Mouse (Mus musculus) frontal cortex, postnatal 36 days (tissue): ENCODE measurements around the gene Hmgcr.
"Not testable (repeated sequence)": the region's sequence is repeated elsewhere in the genome, so short reads cannot be mapped to it uniquely, and the experiment has no call there.

ENCODE experiments used
- DNase-seq, 2 experiments: peaks; one replicate each; pipeline ENCODE4 v3.0.0; 2022; ENCODE audit warnings: low spot score in 2 of 2

Hmgcr gene

DNA sequence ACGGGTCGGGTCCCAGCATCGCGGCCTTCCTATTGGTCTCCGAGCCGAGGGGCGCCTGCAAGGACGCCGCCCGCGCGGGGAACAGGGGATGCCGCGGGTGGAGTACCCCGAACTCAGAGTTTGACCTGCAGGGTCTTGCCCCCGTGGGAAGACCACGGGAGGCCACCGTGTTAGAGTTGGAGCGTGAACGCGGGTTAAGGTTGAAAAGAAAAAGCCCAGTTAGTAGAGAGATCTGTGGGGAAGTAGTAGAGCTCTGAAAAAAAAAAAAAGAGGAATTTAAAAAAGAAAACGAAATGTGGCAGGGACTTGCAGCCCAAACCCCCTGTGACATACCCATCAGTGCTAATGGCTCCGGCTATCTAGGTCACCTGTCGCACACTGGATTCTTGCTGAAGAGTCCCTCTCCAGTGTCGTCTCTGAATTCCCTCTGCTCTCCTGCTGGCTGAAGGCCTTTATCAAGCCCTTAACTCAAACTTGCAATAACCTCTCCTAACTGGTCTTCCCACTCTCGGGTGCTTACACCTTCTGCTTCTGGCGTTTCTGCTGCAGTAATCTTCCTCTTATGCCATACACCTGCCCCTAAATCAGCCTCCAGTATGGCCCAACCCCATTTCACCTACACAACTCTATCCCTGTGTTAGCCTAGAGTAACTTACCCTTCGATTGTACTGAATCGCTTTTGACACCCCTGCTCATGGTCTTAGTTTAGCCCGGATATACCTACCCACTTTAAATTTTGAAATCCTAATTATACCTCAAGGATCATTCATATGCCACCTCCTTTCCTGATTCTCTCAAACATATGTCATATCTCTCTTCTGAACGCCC lies 556 bp upstream of the Hmgcr start:
- no peak for DNase-seq

DNA sequence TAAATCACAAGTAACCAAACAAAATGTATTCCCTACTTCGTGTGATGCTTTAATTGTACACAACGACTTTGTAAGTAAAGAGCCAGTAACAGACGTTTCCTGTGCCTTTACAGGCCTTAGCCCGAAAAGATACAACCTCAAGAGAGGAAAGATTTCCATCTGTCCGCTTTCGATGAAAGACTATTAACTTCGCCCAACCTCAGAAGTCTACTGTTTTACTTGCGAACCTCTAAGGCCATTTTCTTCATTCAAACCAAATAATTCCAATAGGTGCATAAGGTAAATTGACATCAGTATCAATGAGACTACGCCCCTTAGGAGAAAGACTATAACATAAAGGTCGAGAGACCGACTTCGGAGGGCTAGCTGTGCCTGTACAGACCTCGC lies 724 bp downstream of the Hmgcr start:
- DNase-seq = no peak

DNA sequence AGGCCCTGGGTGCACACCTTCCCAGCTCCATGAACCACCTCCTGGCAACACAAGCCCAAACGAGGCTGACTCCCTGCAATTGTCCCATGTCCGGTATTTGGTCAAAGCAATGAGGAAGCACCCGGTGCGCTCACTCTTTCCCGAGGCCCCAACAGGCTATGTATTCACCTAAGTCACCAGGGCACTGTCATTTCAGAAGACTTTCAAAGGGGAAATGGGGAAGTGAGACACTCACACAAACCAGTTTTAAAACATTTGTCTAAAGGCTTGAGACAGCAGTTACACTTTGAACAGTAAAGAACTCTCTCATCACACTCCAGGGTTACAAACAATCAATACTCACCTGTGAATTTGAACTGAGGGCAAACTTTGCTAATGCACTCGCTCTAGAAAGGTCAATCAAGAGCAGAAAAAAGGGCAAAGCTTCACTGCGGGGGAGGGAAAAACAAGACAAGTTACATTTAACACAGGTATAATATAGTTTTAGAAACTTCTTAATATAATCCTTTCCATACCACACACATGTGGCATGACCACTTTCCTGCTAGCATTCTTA lies 6.2 kb downstream of the Hmgcr start:
- no peak for DNase-seq

DNA sequence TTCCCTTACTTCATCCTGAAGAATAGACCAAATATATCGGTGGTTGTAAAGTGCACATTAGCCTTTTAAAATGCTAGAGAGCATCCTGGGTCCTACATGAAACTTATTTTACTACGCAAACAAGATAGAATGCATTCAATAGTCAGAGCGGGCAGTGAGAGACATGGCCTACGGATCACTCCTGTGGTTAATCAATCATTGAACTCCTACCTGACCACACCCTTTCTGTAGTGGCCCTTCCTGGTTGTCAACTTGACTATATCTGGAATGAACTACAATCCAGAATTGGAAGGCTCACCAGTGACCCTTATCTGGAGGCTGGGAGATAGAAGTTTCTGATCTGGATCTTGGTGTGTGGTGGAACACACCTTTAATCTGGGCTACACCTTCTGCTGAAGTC lies 7.6 kb downstream of the Hmgcr start:
- not testable (repeated sequence) for DNase-seq

DNA sequence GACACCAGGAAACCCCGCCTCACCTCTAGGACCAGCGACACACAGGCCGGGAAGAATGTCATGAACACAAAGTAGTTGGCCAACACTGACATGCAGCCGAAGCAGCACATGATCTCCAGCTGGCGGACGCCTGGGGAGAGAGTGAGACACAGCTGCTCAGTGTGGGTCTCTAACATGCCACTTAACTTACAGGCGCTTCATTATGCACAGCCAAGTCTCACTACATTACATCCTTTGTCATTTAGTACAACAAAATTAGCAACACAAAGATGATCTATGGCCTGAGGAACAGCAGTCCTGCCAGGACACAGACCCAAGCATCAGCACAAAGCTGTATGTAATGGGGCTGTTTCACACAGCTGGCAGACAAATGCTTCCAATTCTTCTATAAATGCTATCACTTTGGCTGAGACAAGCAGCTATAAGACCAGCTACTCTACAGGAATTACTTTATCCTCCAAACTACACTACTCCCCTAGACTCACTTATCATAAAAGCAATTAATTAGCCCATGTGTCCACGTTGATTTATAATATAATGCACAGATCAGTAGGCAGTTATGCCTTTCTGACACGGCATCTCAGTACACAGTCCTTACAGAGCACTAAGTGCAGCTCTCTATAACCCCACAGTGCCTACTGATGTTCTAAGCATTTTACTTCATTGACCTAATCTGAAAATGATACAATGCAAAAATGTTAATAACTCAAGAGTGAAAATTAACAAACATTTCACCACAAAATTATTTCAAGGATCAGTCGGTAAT lies 10.5 kb downstream of the Hmgcr start:
- peak in 1 of 2 experiments; percentile 35 for DNase-seq

DNA sequence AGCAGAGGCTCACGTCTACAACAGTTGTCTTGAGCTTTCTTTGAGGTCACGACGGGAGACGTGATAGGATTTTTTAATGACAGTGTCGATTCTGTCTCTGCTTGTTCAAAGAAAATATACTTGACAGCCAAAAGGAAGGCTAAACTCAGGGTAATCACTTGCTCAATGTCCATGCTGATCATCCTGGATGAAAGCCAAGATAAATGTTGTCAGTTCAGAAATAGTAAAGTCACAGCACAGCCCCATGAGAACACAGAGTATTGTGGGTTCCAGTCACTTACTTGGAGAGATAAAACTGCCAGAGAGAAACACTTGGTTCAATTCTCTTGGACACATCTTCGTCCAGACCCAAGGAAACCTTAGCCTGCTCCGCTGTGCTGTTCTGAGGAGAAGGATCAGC lies 11.8 kb downstream of the Hmgcr start:
- no peak for DNase-seq

DNA sequence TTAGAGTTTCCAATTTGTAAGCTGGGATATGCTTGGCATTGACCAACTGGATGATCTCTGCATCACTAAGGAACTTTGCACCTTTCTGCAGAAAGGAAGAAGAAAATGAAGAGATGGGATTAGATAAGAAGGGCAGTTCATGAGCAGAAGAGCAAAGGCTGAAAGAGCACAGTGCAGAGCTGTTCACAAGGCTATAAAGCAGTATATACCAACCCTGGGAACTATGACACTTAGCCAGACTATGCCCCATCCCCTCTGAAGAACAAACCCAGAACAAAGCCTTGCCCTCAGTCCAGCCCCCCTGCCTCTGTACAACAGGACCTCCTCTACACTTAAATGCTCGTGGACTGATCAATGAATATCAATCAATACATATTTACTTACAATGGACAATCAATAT lies 14.1 kb downstream of the Hmgcr start:
- no peak for DNase-seq

DNA sequence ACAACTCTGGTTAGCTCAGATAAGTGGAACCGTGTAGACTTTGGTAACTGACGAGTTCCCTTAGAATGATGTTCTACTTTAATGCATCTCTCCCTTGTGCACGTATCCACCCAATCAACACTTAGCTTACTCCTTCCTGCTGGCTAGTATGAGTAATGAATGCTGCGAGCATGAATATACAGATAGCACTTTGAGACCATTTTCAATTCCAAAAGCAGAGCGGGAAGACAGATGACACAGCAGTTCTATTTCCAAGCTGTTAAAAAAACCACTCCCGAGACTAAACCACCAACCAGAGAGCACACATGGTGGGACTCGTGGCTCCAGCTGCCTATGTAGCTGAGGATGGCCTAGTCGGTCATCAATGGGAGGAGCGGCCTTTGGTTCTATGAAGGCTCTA lies 17.7 kb downstream of the Hmgcr start:
- DNase-seq = peak in 1 of 2 experiments; percentile 58

DNA sequence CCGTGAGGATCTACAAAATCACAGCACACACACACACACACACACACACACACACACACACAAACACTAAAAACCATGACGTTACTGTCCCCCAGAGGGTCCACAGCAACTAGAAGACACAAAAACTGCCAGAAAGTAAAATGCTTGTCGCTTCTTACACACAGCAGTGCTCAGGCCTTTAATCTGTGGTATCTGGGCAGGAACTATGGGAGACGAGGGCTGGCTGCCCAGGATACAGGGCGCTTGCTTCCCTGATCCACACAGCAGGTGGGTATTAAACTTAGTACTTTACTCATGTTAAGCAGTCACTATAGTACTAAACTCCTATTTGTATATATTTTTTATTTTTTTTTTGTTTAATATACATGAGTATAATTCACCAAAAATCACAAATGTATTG lies 24.9 kb downstream of the Hmgcr start:
- no peak for DNase-seq

DNA sequence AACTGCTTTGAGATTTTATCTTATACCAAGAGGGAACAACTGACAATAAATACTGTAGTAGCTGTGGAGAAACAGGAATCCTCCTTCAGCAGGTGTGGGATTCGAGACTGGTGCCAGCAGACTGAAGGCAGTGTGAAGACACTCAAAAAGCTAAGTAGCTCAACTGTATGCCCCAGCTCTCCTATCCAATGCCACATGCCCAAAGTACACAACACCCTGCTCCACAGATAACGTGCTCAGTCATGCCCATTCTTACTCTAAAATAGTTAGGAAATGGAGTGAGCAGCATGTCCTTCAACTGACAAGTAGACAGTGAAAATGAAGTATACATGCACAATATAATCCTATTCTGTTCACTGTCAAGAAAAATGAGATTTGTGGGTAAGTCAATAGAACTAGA lies 26.6 kb downstream of the Hmgcr start:
- DNase-seq = no peak

DNA sequence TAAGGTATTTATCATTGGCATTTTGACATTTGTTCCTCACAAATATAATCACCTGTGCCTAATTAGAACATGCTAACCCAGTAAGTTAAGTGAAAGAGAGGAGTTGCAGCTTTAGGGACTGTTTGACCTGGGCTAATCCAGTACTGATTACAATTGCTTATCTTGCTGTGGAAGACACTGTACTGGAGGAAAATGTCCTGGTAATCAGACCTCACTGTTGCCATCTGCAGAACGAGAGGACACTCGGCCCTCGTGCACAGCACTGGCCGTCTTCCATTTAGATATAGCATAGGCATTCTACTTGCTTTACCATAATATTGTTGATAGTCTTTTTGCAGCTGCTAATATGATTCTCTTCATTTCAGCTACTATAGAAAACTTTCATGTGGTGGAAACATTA lies 40.3 kb downstream of the Hmgcr start:
- DNase-seq = no peak

DNA sequence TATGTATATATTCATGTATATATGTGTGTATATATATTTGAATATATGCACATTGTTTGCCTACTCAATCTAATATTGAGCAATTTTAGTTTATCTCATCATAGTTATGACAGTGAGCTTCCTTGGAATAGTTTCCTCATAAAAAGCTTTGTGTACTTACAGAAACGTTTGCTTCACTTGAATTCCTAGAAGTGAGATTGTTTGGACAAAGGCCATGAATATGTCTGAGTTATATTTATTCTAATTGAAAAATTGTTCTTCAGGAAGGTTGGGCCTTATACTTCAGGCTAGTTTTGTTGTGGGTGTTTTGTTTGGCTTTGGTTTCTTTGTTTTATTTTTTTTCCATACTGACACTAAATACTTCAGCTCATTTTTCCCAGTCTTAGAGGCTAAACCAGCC lies 49.8 kb downstream of the Hmgcr start:
- DNase-seq = no peak

DNA sequence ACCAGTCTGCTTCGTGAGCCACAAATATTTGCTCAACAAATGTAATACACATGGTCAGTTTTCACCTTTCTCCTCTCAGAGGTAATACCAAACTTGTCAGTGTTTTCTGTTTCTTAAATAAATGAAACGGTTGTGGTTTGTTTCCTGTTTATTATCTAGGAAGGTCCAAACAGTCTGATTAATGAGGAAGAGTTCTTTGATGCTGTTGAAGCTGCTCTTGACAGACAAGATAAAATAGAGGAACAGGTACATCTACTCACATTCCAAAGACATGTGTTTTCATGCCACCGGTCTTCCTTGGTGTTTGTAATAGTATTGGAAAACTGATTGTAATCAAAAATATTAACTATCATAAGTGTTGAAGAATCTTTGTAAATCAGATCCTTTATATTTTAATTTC lies 56.1 kb downstream of the Hmgcr start:
- DNase-seq = no peak

DNA sequence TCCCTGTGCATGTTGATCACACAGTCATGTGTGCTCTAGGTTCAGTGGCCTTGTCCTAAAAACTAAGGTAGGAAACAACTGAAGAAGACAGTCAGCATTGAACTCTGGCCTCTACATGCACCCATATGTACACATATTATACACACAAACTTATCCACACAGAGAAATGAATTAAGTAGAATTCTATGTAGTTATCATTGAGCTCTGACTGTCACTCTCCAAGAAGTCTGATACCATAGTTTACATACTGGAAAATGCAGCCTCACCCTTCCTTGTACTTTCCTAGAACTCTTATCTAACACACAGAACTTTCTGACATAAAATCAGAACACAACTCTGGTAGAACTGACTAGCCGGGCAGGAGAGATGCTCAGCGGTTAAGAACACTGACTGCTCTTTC lies 66.5 kb downstream of the Hmgcr start:
- DNase-seq = no peak

DNA sequence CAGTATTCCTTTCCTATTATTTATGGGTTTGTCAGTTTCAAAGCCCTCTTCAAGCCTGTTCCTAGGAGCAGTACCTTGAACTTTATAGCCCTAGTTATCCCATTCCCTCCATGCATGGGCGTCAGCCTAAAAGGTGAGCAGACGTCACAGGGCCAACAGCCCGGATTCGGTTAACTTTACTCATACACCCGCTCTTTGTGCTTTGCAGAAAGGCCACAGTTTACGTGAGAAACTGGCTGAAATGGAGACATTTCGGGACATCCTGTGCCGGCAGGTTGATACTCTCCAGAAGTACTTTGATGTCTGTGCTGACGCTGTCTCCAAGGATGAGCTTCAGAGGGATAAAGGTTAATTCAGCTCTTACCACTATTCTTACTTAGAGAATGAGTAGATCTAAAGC lies 71.6 kb downstream of the Hmgcr start:
- no peak for DNase-seq
